Comparison of ENCODE assay signal across 11 mouse cellular contexts in genomic region chr14:76772781-76773438, GRCm38 (mm10).
A peak's percentile ranks its signal among the peaks of the same experiment; 100 is the strongest.
DNase-seq lines count a peak whose midpoint lies in the region; ATAC-seq and TF ChIP-seq lines count a peak whose summit lies in the region.
"Had no signal": no experiment of that assay in that cellular context is flagged by ENCODE, and none has a peak within 500 bp of the region (broad histone marks: within the 10 kb centered on the region; RNA-seq: fewer than 3 reads in every experiment).

No protein-coding gene starts in this region.

- 48% methylated on average over 11 of the region's 11 CpGs for WGBS in cerebellum, adult 2 months
- 73% methylated on average over 11 of the region's 11 CpGs for WGBS in lung, embryonic 14.5 days
- 15% methylated on average over 11 of the region's 11 CpGs for WGBS in hindbrain, embryonic 16.5 days

- no peak for ATAC-seq in lung, embryonic 14.5 days (ENCODE audit: insufficient read depth)
- ATAC-seq in hindbrain, embryonic 16.5 days = peak; percentile 82

- TF ChIP-seq POLR2A in cerebellum, adult 2 months (IDR thresholded peaks at IDR 0.05; ENCODE audit: borderline replicate concordance, insufficient read depth, low read length) = no peak

- peak; percentile 36; the same call in 1 of the 2 replicates for TF ChIP-seq CTCF in cerebellum, adult 2 months (IDR thresholded peaks at IDR 0.05; ENCODE audit: borderline replicate concordance, insufficient read depth, low read depth, low read length)
- peak; percentile 35; the same call in 1 of the 2 replicates for TF ChIP-seq CTCF in lung, embryonic 14.5 days (IDR thresholded peaks at IDR 0.05; ENCODE audit: low read depth)

- H3K4me3 ChIP-seq in cerebellum, adult 2 months (replicated peaks; ENCODE audit: insufficient read depth, low read depth, low read length) = no peak overlapping the region
- no peak overlapping the region for H3K4me3 ChIP-seq in lung, embryonic 14.5 days (ENCODE audit: low read depth, low read length)
- H3K4me3 ChIP-seq in hindbrain, embryonic 16.5 days (ENCODE audit: low read length) = no peak overlapping the region

- no peaks in the 10 kb centered on the region for H3K9me3 ChIP-seq in lung, embryonic 14.5 days (ENCODE audit: low read depth, low read length)
- H3K9me3 ChIP-seq in hindbrain, embryonic 16.5 days (ENCODE audit: control insufficient read depth, low read length) = no peaks in the 10 kb centered on the region

- no peak overlapping the region for H3K27ac ChIP-seq in cerebellum, adult 2 months (ENCODE audit: insufficient read depth, low read length)
- no peak overlapping the region for H3K27ac ChIP-seq in lung, embryonic 14.5 days (ENCODE audit: low read depth)
- peak overlapping the region; percentile 19; the same call in 1 of the 2 replicates for H3K27ac ChIP-seq in hindbrain, embryonic 16.5 days (ENCODE audit: low read depth, low read length)

- H3K4me2 ChIP-seq in lung, embryonic 14.5 days = no peak overlapping the region
- no peak overlapping the region for H3K4me2 ChIP-seq in hindbrain, embryonic 16.5 days (ENCODE audit: low read length)
- H3K4me2 ChIP-seq: heart, embryonic 11.5 days had no signal

- no peaks in the 10 kb centered on the region for H3K27me3 ChIP-seq in cerebellum, adult 2 months (ENCODE audit: control insufficient read depth, insufficient read depth, low read length)
- no peaks in the 10 kb centered on the region for H3K27me3 ChIP-seq in lung, embryonic 14.5 days (ENCODE audit: insufficient read depth, low read length)
- no peaks in the 10 kb centered on the region for H3K27me3 ChIP-seq in hindbrain, embryonic 16.5 days (replicated peaks; ENCODE audit: control insufficient read depth, insufficient read depth, low read length)

- no peaks in the 10 kb centered on the region for H3K36me3 ChIP-seq in lung, embryonic 14.5 days (ENCODE audit: insufficient read depth)
- no peaks in the 10 kb centered on the region for H3K36me3 ChIP-seq in hindbrain, embryonic 16.5 days (ENCODE audit: control insufficient read depth, insufficient read depth, low read length)

- H3K9ac ChIP-seq in lung, embryonic 14.5 days = no peak overlapping the region
- H3K9ac ChIP-seq in hindbrain, embryonic 16.5 days (ENCODE audit: low read depth, low read length) = no peak overlapping the region

- peaks cover 4% of the 10 kb centered on the region; the same call in 1 of the 2 replicates for H3K4me1 ChIP-seq in cerebellum, adult 2 months (ENCODE audit: control insufficient read depth, insufficient read depth, low read length)
- no peaks in the 10 kb centered on the region for H3K4me1 ChIP-seq in lung, embryonic 14.5 days (ENCODE audit: insufficient read depth)
- peaks cover 6% of the 10 kb centered on the region for H3K4me1 ChIP-seq in hindbrain, embryonic 16.5 days (ENCODE audit: control insufficient read depth, insufficient read depth, low read depth, low read length)

- DNase-seq in cerebellum, adult 2 months = peak in 1 of 2 experiments; percentile 32
- no peak for DNase-seq in cerebellum, adult 11-12 months
- no peak for DNase-seq in lung, embryonic 14.5 days
- no peak for DNase-seq in lung, postnatal 14 days
- DNase-seq in retina, postnatal 1 day = peak; percentile 62
- no peak for DNase-seq in left cerebral cortex, adult 18-20 months (ENCODE audit: low spot score in 2 of 2)
- DNase-seq in kidney, postnatal 10 days = no peak
- DNase-seq: kidney, adult 9 months; lung, postnatal 36 days had no signal
